In the genomic region with DNA sequence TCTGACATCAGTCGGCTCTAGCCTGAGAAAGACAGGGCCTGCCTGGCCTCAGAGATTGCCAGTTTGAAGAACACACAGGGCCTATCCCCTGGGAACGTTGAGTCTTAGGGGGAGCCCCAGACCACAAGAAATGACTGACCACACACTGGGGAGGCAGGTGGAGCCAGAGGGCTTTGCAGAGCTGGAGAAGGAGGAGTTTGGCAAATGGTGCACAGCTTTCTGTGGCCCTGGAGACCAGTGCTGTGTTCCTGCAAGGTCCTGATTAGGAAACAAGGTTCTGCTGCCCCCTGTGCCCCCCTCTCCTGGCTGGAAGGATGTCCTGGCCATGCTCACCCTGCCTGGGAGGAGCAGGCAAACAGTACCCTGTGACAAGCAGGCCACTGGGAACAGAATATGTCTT, we compare ENCODE assay signal across 8 mouse cellular contexts.
DNase-seq lines count a peak whose midpoint lies in the region; ATAC-seq lines count a peak whose summit lies in the region.

No protein-coding gene starts in this region.

- no peak overlapping the region for H3K4me2 ChIP-seq in forebrain, embryonic 14.5 days (ENCODE audit: low read length)
- no peak overlapping the region for H3K4me2 ChIP-seq in forebrain, embryonic 16.5 days (ENCODE audit: low read length)
- H3K4me2 ChIP-seq in heart, embryonic 16.5 days (ENCODE audit: low read depth, low read length): no peak overlapping the region

- no peaks in the 10 kb centered on the region for H3K36me3 ChIP-seq in forebrain, embryonic 14.5 days (ENCODE audit: control insufficient read depth, insufficient read depth, low read length)
- H3K36me3 ChIP-seq in forebrain, embryonic 16.5 days (ENCODE audit: control insufficient read depth, insufficient read depth): no peaks in the 10 kb centered on the region
- no peaks in the 10 kb centered on the region for H3K36me3 ChIP-seq in heart, embryonic 16.5 days (ENCODE audit: control insufficient read depth, insufficient read depth)

- H3K9me3 ChIP-seq in forebrain, embryonic 14.5 days (replicated peaks; ENCODE audit: control insufficient read depth, low read length): no peaks in the 10 kb centered on the region
- H3K9me3 ChIP-seq in forebrain, embryonic 16.5 days (ENCODE audit: control insufficient read depth, low read length): no peaks in the 10 kb centered on the region
- no peaks in the 10 kb centered on the region for H3K9me3 ChIP-seq in heart, embryonic 16.5 days (replicated peaks; ENCODE audit: control insufficient read depth, low read length)

- H3K27ac ChIP-seq in forebrain, embryonic 14.5 days (ENCODE audit: low read depth, low read length): 0 out of 2 replicates have a peak overlapping the region, but pooled peaks have one; percentile 5
- no peak overlapping the region for H3K27ac ChIP-seq in forebrain, embryonic 16.5 days (ENCODE audit: low read length)
- no peak overlapping the region; the same call in 1 of the 2 replicates for H3K27ac ChIP-seq in heart, embryonic 16.5 days (ENCODE audit: low read length)

- no peak for ATAC-seq in forebrain, embryonic 14.5 days
- ATAC-seq in forebrain, embryonic 16.5 days: no peak
- ATAC-seq in heart, embryonic 16.5 days (replicated peaks; ENCODE audit: extremely low read depth, insufficient read depth, low FRiP score): peak; percentile 38; the same call in 1 of the 2 replicates

- no peaks in the 10 kb centered on the region for H3K27me3 ChIP-seq in forebrain, embryonic 14.5 days (replicated peaks; ENCODE audit: control insufficient read depth, insufficient read depth, low read length)
- no peaks in the 10 kb centered on the region for H3K27me3 ChIP-seq in forebrain, embryonic 16.5 days (replicated peaks; ENCODE audit: control insufficient read depth, insufficient read depth, low read length)
- no peaks in the 10 kb centered on the region; the same call in none of the 2 replicates for H3K27me3 ChIP-seq in heart, embryonic 16.5 days (ENCODE audit: control insufficient read depth, insufficient read depth, low read length)

- H3K4me3 ChIP-seq in forebrain, embryonic 14.5 days (ENCODE audit: low read depth, low read length): no peak overlapping the region
- H3K4me3 ChIP-seq in forebrain, embryonic 16.5 days (replicated peaks; ENCODE audit: low read length): no peak overlapping the region
- no peak overlapping the region for H3K4me3 ChIP-seq in heart, embryonic 16.5 days (ENCODE audit: low read length)

- no peak overlapping the region for H3K9ac ChIP-seq in forebrain, embryonic 14.5 days (ENCODE audit: low read length)
- H3K9ac ChIP-seq in forebrain, embryonic 16.5 days (replicated peaks; ENCODE audit: low read depth, low read length): no peak overlapping the region
- H3K9ac ChIP-seq in heart, embryonic 16.5 days (ENCODE audit: low read length): no peak overlapping the region

- H3K4me1 ChIP-seq in forebrain, embryonic 14.5 days (ENCODE audit: control insufficient read depth, insufficient read depth, low read length): no peaks in the 10 kb centered on the region
- no peaks in the 10 kb centered on the region for H3K4me1 ChIP-seq in forebrain, embryonic 16.5 days (replicated peaks; ENCODE audit: control insufficient read depth, insufficient read depth, low read length)
- peaks cover 23% of the 10 kb centered on the region for H3K4me1 ChIP-seq in heart, embryonic 16.5 days (ENCODE audit: control insufficient read depth, insufficient read depth, low read length)

- DNase-seq in forebrain, embryonic 14.5 days (ENCODE audit: low spot score): no peak
- DNase-seq in right cerebral cortex, adult 18-20 months: peak; percentile 10
- DNase-seq in right cerebral cortex, adult 2 months (ENCODE audit: low spot score in 2 of 2): no peak
- peak; percentile 48 for DNase-seq in ovary, postnatal 36 days (ENCODE audit: low spot score)
- DNase-seq in frontal cortex, postnatal 25 days (ENCODE audit: low spot score in 2 of 2): no peak
- DNase-seq in right cerebral cortex, postnatal 4 days: no peak

- 51% methylated on average over 2 of the region's 2 CpGs for WGBS in forebrain, embryonic 14.5 days
- WGBS in forebrain, embryonic 16.5 days: 41% methylated on average over 2 of the region's 2 CpGs
- WGBS in heart, embryonic 16.5 days: 14% methylated on average over 2 of the region's 2 CpGs

Comparison
In these comparisons a context has a peak if more than half of its experiments do, and no peak if none do; other contexts are left out.
1. DNase-seq: peak in right cerebral cortex, adult 18-20 months (single experiment) and ovary, postnatal 36 days (single experiment); none in forebrain, embryonic 14.5 days (single experiment), right cerebral cortex, adult 2 months (0 of 2), frontal cortex, postnatal 25 days (0 of 2) and right cerebral cortex, postnatal 4 days (single experiment).